Mouse (Mus musculus): ENCODE data around the gene Arhgef17. TPM values are rescaled to one million over a fixed set of nuclear protein-coding genes. Genes with fewer than 3 reads are reported as not detected.
A peak's percentile ranks its signal among the peaks of the same experiment; 100 is the strongest.

The Arhgef17 gene
- polyA plus RNA-seq, 1 experiment: 59.0 TPM

GRCm38 (mm10) chr7:100921289-100921688, 10.6 kb downstream of the Arhgef17 start:
- 63% methylated on average over 5 of the region's 5 CpGs for WGBS
- no peak for DNase-seq
- H3K4me3 ChIP-seq (replicated peaks; ENCODE audit: extremely low read depth, low read depth, low read length): no peak overlapping the region
- H3K4me1 ChIP-seq (ENCODE audit: control insufficient read depth, insufficient read depth, low read length): peaks cover 2% of the 10 kb centered on the region; the same call in 1 of the 2 replicates
- no peak for TF ChIP-seq POLR2A (IDR thresholded peaks at IDR 0.05; ENCODE audit: borderline replicate concordance, extremely low read depth, low read depth, low read length)
- no peak for TF ChIP-seq CTCF (IDR thresholded peaks at IDR 0.05; ENCODE audit: insufficient read depth, low read length)

GRCm38 (mm10) chr7:100919809-100920107, 12.1 kb downstream of the Arhgef17 start:
- Histone ChIP-seq H3K4me3 (replicated peaks; ENCODE audit: extremely low read depth, low read depth, low read length) (no peak overlapping the region), H3K4me1 (ENCODE audit: control insufficient read depth, insufficient read depth, low read length) (peaks cover 2% of the 10 kb centered on the region; the same call in 1 of the 2 replicates)
- no peak for DNase-seq
- no peak for TF ChIP-seq CTCF (IDR thresholded peaks at IDR 0.05; ENCODE audit: insufficient read depth, low read length)
- TF ChIP-seq POLR2A (IDR thresholded peaks at IDR 0.05; ENCODE audit: borderline replicate concordance, extremely low read depth, low read depth, low read length): no peak
- 32% methylated on average over 2 of the region's 2 CpGs for WGBS

DNA sequence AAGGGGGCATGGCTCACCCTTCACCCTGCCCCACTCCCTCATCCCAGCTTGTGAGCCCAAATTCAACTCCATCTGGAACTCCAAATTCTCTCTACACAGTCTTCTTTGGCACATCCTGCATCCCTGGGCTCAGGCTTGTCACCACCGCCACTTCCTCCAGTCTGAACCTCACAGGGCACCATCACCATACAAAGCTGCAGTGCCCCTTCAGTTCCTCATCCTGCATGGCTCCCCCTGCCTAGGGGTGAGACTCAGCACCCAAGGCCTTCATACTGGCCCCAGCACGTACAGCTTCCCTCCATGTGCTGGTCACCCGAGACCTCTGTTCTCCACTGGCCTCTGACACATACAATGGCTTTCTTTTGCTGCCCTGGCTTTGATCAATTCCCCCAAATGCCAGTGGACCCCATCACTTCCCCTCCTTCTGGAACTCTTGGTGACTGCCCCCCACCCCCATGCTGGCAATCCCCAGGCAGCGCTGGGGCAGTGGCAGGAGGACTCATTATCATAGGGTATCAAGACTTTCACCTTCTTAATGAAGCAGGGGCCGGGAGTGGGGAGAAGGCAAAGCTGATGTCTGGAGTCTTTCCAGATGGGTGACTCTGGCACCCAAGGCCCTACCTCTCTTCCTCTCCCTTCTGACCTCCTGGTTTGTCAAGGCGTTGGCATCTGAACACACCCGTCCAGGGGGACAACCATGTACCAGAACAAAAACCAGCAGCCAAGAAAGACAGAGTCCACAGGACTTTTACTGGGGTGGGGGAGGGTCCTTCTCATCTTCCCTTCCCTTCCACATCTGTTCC, 12.7 kb downstream of the Arhgef17 start:
- no peak overlapping the region for H3K4me3 ChIP-seq (replicated peaks; ENCODE audit: extremely low read depth, low read depth, low read length)
- peaks cover 2% of the 10 kb centered on the region; the same call in 1 of the 2 replicates for H3K4me1 ChIP-seq (ENCODE audit: control insufficient read depth, insufficient read depth, low read length)
- TF ChIP-seq CTCF (IDR thresholded peaks at IDR 0.05; ENCODE audit: insufficient read depth, low read length) (no peak), POLR2A (IDR thresholded peaks at IDR 0.05; ENCODE audit: borderline replicate concordance, extremely low read depth, low read depth, low read length) (no peak)
- 54% methylated on average over 7 of the region's 7 CpGs for WGBS
- no peak for DNase-seq

DNA sequence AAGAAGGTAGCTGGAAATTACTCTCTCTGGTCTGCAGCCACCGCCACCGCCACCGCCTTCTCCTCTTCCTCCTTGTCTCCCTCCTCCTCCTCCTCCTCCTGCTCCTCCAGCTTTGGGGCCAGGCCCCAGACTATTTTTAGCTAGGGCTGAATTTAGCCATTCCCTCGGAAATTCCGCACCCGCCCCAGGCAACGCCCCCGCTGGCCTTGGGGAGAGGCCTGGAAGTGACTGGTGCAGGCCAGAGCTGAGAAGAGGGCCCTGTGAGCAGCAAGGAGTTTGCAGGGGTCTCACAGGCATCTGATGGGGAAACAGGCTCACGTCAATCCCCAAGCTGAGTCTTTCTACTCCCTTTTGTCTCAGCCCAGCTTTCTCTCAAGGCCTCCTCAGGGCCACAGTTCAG, 13.7 kb downstream of the Arhgef17 start:
- DNase-seq: no peak
- WGBS: 39% methylated on average over 9 of the region's 9 CpGs
- TF ChIP-seq POLR2A (IDR thresholded peaks at IDR 0.05; ENCODE audit: borderline replicate concordance, extremely low read depth, low read depth, low read length) (peak; percentile 22; the same call in 1 of the 2 replicates), CTCF (IDR thresholded peaks at IDR 0.05; ENCODE audit: insufficient read depth, low read length) (no peak)
- Histone ChIP-seq H3K4me3 (replicated peaks; ENCODE audit: extremely low read depth, low read depth, low read length) (no peak overlapping the region), H3K4me1 (ENCODE audit: control insufficient read depth, insufficient read depth, low read length) (peaks cover 2% of the 10 kb centered on the region; the same call in 1 of the 2 replicates)

DNA sequence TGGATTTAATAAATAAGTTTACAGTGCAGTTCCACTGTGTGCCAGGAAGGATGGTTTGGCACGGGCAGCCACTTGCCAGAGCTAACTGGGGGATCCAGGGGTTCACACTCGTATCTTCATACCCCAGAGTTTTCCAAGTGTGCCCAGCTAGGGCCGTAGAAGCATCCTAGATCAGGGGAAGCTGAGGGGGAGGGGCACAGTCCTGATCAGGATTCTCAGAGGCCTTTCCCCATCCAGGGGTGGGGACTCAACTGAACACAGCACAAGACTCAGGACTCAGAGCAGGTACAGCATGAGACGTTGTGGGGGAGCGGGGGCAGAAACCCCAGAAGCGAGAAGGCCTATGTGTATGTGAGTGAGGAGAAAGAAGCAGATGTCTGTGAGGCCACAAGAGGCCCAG, 14.2 kb downstream of the Arhgef17 start:
- TF ChIP-seq CTCF (IDR thresholded peaks at IDR 0.05; ENCODE audit: insufficient read depth, low read length): no peak
- no peak for TF ChIP-seq POLR2A (IDR thresholded peaks at IDR 0.05; ENCODE audit: borderline replicate concordance, extremely low read depth, low read depth, low read length)
- WGBS: 63% methylated on average over 6 of the region's 6 CpGs

GRCm38 (mm10) chr7:100916526-100916925, 15.4 kb downstream of the Arhgef17 start:
- DNase-seq: no peak
- TF ChIP-seq POLR2A (IDR thresholded peaks at IDR 0.05; ENCODE audit: borderline replicate concordance, extremely low read depth, low read depth, low read length): no peak
- TF ChIP-seq CTCF (IDR thresholded peaks at IDR 0.05; ENCODE audit: insufficient read depth, low read length): no peak
- Histone ChIP-seq H3K4me3 (replicated peaks; ENCODE audit: extremely low read depth, low read depth, low read length) (no peak overlapping the region), H3K4me1 (ENCODE audit: control insufficient read depth, insufficient read depth, low read length) (peaks cover 6% of the 10 kb centered on the region; the same call in 1 of the 2 replicates)
- WGBS: 63% methylated on average over 6 of the region's 6 CpGs

More for the DNA sequence above, 14.2 kb downstream of the Arhgef17 start:
- DNase-seq: no peak
- Histone ChIP-seq H3K4me3 (replicated peaks; ENCODE audit: extremely low read depth, low read depth, low read length) (no peak overlapping the region), H3K4me1 (ENCODE audit: control insufficient read depth, insufficient read depth, low read length) (peaks cover 2% of the 10 kb centered on the region; the same call in 1 of the 2 replicates)

- peaks cover 6% of the 10 kb centered on the region; the same call in 1 of the 2 replicates for H3K4me1 ChIP-seq (ENCODE audit: control insufficient read depth, insufficient read depth, low read length)
- no peak for DNase-seq
- H3K4me3 ChIP-seq (replicated peaks; ENCODE audit: extremely low read depth, low read depth, low read length): no peak overlapping the region
- 83% methylated on average over 5 of the region's 5 CpGs for WGBS
- TF ChIP-seq CTCF (IDR thresholded peaks at IDR 0.05; ENCODE audit: insufficient read depth, low read length) (no peak), POLR2A (IDR thresholded peaks at IDR 0.05; ENCODE audit: borderline replicate concordance, extremely low read depth, low read depth, low read length) (no peak)
Measured at GRCm38 (mm10) chr7:100915204-100915603, 16.7 kb downstream of the Arhgef17 start.

GRCm38 (mm10) chr7:100911791-100912190, 20.1 kb downstream of the Arhgef17 start:
- no peak for DNase-seq
- peaks cover 4% of the 10 kb centered on the region; the same call in 1 of the 2 replicates for H3K4me1 ChIP-seq (ENCODE audit: control insufficient read depth, insufficient read depth, low read length)
- 42% methylated on average over 9 of the region's 9 CpGs for WGBS

GRCm38 (mm10) chr7:100911246-100911770, 20.6 kb downstream of the Arhgef17 start:
- TF ChIP-seq POLR2A (IDR thresholded peaks at IDR 0.05; ENCODE audit: borderline replicate concordance, extremely low read depth, low read depth, low read length): no peak
- TF ChIP-seq CTCF (IDR thresholded peaks at IDR 0.05; ENCODE audit: insufficient read depth, low read length): no peak
- Histone ChIP-seq H3K4me3 (replicated peaks; ENCODE audit: extremely low read depth, low read depth, low read length) (no peak overlapping the region), H3K4me1 (ENCODE audit: control insufficient read depth, insufficient read depth, low read length) (peaks cover 4% of the 10 kb centered on the region; the same call in 1 of the 2 replicates)
- WGBS: 50% methylated on average over 2 of the region's 2 CpGs
- DNase-seq: no peak

More at GRCm38 (mm10) chr7:100911791-100912190, 20.1 kb downstream of the Arhgef17 start:
- no peak overlapping the region for H3K4me3 ChIP-seq (replicated peaks; ENCODE audit: extremely low read depth, low read depth, low read length)
- TF ChIP-seq POLR2A (IDR thresholded peaks at IDR 0.05; ENCODE audit: borderline replicate concordance, extremely low read depth, low read depth, low read length) (no peak), CTCF (IDR thresholded peaks at IDR 0.05; ENCODE audit: insufficient read depth, low read length) (no peak)
